Mouse (Mus musculus) lung, postnatal 14 days (tissue): ENCODE data around the gene Gm10181.
"Not testable (repeated sequence)": the region's sequence is repeated elsewhere in the genome, so short reads cannot be mapped to it uniquely, and the experiment has no call there.

Source experiments
- DNase-seq: peaks from one replicate; pipeline ENCODE4 v3.0.0; 2021

Gene Gm10181

DNA sequence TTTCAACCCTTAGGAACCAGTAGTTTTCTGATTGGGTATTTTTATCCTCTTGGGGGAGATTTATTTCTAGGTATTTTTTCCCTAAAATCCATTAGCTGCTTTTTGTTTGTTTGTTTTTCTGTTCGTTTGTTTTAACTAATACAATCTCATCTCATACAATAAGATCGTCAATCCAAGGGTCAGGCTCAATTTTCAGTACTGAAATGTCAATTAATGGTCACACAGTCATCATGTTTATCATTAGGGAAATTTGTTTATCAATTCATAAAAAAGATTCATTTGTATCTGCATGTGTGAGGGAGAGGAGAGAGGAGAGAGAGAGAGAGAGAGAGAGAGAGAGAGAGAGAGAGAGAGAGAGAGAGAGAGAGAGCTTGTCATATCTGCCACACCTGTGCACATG lies at the start of gene Gm10181:
TSS of gene Gm10181 (plus strand) at position 301 of the 400 bp plus-strand sequence.
- DNase-seq, result no peak

- DNase-seq, result peak; percentile 60
These were observed 47.6 kb upstream of the Gm10181 start for GRCm38 (mm10) chr9:25041665-25042064.

- no peak for DNase-seq
These were observed 46.8 kb upstream of the Gm10181 start for GRCm38 (mm10) chr9:25042162-25043111.

GRCm38 (mm10) chr9:25044325-25044724 lies 44.9 kb upstream of the Gm10181 start:
- no peak for DNase-seq

DNA sequence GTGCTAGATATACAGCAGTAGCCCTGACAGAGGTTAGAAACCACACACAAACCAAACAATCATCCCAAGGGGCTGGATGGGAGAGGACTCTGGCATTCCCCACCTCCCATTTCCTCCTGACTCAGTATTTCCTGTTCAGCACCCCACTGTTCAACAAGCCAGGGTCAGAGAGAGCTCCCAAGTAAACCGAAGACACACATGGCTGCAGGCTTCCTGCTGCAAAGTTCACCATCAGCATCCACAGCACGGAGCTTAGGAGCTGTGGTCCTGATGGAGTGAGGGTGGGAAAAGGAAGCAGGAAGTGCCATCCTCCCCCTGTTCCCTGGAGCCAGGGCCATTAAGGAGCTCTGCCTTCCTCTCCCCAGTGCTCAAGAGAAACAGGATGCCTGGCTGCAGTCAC lies 40.9 kb upstream of the Gm10181 start:
- no peak for DNase-seq

- DNase-seq, result no peak
These were observed 40.3 kb upstream of the Gm10181 start for GRCm38 (mm10) chr9:25048940-25049339.

DNA sequence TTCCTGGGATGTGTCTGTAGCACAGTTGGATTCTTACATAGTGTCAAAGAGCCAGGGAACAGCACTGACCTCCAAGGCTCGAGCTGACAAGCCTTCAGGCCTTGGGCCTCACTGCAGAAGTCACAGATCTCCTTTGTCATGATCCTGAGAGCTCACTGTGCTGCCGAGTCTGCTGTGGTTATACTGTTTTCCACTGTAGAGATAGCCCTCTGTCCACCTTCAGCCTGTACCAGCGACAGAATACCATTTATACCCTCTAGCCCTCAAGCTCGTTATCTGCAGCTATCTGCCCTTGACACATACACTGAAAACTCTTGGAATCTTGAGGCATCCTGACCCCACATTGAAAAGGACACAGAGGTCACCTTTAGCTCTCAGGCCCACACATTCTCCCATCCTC lies 37.3 kb upstream of the Gm10181 start:
- no peak for DNase-seq

- no peak for DNase-seq
These were observed 33.4 kb upstream of the Gm10181 start for GRCm38 (mm10) chr9:25055650-25056376.

DNA sequence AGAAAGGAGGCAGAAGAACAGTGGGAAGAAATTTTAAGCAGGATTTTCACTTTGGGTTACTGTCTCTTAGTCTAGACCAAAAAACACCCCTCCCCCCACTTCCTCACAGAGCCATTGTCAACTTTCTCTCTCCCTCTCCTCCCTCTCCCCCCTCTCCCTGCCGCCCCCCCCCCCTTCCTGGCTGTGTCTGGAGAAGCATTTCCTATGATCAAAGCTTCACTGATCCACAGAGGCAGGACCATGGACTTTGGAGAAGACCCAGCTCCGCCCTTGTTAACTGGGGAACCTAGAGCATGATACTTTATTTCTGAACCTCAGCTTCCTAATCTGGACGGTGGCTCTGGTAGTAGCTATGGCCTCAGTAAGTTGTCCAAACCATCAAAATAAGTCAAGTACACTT lies 30.5 kb upstream of the Gm10181 start:
- DNase-seq, result peak; percentile 16

DNA sequence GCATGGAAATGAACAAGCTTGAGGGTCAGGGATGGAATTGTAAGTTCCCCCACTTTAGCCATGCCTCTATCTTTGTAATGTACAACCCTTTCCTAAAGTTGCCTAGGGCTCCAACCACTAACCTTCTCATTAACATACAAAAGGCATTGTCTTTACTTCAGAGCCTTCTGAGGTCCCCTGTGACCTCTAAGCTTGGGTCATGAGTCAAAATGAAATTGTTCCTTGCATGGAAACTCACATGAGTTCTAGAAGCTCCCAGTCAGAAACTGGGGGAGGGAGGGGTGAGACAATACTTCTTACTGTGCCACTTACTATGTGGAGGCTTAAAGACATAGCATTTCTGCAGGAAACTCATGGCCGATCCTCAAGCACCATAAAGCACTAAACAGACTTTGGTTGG lies 16.6 kb upstream of the Gm10181 start:
- no peak for DNase-seq

- peak; percentile 4 for DNase-seq
These were observed 13.2 kb upstream of the Gm10181 start for GRCm38 (mm10) chr9:25075977-25076376.

DNA sequence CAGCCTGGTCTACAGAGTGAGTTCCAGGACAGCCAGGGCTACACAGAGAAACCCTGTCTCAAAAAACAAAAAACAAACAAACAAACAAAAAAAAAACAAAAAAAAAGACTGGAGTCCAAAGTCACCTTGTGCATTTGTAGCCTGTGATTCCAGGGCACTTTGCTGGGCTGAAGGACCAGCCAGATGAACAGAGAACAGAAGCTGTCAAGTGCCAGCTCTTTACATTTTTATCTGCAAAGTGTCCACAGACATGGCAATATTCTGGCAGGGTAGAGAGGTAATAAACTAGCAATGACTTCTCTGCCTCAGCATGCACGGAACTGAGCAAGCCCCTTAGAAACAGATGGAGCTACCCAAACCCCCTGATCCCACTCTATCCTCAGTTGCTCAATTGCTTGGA lies 12.7 kb upstream of the Gm10181 start:
- DNase-seq, result no peak

GRCm38 (mm10) chr9:25090853-25091252 lies 1.6 kb downstream of the Gm10181 start:
- DNase-seq, result no peak

DNA sequence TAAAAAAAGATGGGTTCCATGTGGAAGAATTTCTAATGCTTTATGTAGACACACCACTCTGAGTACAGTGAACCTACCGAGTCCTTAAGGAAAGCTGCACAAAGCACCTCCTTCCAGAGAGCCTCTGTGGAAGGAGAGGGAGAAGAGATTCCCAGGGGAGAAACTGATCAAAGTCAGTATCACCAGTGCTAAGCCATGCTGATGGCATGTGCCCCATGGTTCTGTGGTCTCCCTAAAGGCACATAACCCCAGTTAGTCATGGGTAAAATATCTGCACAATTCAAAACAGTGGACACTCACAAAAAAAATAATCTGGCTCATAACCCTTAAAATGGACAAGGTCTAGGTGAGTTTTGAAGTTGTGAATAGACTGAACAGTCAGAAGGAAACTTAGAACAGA lies 13.7 kb downstream of the Gm10181 start:
- DNase-seq, result no peak

- DNase-seq, result peak; percentile 39
These were observed 15.4 kb downstream of the Gm10181 start for GRCm38 (mm10) chr9:25104638-25105037.

GRCm38 (mm10) chr9:25123590-25123989 lies 34.4 kb downstream of the Gm10181 start:
- not testable (repeated sequence) for DNase-seq

DNA sequence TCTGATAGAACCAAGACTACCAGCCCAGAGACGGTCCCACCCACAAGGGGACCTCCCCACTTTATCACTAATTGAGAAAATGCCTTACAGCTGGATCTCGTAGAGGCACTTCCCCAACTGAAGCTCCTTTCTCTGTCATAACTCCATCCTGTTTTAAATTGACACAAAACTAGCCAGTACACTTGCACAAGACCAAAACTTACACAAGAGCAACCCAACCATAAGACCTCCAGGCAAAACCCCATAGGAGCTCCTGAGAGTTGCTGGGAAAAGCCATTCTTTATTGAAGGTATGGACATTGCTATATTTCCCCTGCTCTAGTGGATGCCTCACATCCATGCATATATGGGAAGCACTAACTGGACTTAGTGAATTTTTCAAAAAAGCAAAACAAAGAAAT lies 34.8 kb downstream of the Gm10181 start:
- DNase-seq, result no peak

DNA sequence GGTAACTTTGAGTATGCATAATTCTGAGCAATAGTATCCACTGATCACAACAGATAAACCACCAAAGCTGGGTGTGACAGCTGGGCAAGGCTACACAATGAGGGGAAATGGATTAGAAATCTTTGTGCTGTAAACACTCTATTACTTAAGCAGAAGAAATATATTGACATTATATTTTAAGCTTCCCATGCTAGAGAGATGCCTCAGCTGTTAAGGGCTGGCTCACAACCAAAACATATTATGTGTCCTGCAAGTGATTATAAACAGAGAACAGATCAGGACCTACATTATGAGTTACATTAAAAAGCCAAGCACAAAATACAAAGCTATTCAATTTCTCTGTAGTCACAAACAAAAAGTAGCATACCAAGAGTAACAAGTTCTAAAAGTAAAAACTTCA lies 43.0 kb downstream of the Gm10181 start:
- no peak for DNase-seq

GRCm38 (mm10) chr9:25132920-25133319 lies 43.7 kb downstream of the Gm10181 start:
- DNase-seq, result no peak

DNA sequence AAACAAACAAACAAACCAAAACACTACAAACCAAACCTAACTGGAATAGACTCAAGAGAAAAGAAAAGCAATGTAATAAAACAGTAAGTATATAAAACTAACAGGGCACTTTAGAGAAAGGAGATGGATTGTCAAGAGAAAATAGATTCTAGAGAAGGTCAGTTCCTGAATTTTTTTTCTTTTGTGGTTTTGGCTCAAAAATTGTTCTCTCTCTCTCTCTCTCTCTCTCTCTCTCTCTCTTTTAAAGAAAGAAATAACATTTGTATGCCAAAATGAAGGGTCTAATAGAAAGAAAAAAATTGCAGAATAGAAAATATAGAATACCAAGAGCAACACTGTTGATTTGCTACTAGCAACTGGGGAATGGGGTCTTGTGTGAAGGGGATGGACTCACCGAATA lies 49.7 kb downstream of the Gm10181 start:
- no peak for DNase-seq
